Mouse (Mus musculus) stomach, embryonic 16.5 days (tissue): ENCODE data around the gene Znrf4. TPM values are rescaled to one million over a fixed set of nuclear protein-coding genes. Genes with fewer than 3 reads are reported as not detected.
A peak's percentile ranks its signal among the peaks of the same experiment; 100 is the strongest.

Experiments used
- ATAC-seq: fragments of 200-750 bp; cut with Nextera tagmentation; 2 replicates; pipeline ENCODE4 v1.8.0; 2017; ENCODE audit warnings: moderate number of reproducible peaks, moderate TSS enrichment; ENCODE audit not compliant: insufficient read depth, low FRiP score
- H3K27ac ChIP-seq: fragments of 300-500 bp; sonication (generic); 2 replicates; pipeline ENCODE4 v1.5.1; 2014; ENCODE audit warnings: low read length
- H3K27me3 ChIP-seq: fragments of 300-500 bp; sonication (generic); 2 replicates; pipeline ENCODE4 v1.6.1; 2014; ENCODE audit warnings: low read length, control low read depth, mixed read lengths; ENCODE audit not compliant: control insufficient read depth, insufficient read depth
- H3K36me3 ChIP-seq: fragments of 300-500 bp; sonication (generic); 2 replicates; pipeline ENCODE4 v1.6.1; 2014; ENCODE audit warnings: low read length; ENCODE audit not compliant: control insufficient read depth, insufficient read depth
- H3K4me1 ChIP-seq: fragments of 300-500 bp; sonication (generic); 2 replicates; pipeline ENCODE4 v1.6.1; 2014; ENCODE audit warnings: low read length, control low read depth, mixed read lengths; ENCODE audit not compliant: control insufficient read depth, insufficient read depth
- H3K4me2 ChIP-seq: fragments of 300-500 bp; sonication (generic); 2 replicates; pipeline ENCODE4 v1.6.1; 2014; ENCODE audit warnings: low read depth, low read length, mixed read lengths
- H3K4me3 ChIP-seq: fragments of 300-500 bp; sonication (generic); replicated peaks from 2 replicates; pipeline ENCODE4 v1.5.1; 2014; ENCODE audit warnings: mild to moderate bottlenecking, low read length
- H3K9ac ChIP-seq: fragments of 300-500 bp; sonication (generic); 2 replicates; pipeline ENCODE4 v1.6.1; 2014; ENCODE audit warnings: low read length
- H3K9me3 ChIP-seq: fragments of 300-500 bp; sonication (generic); replicated peaks from 2 replicates; pipeline ENCODE4 v1.6.1; 2016; ENCODE audit warnings: low read length, control low read depth; ENCODE audit not compliant: control insufficient read depth
- WGBS: fragments of 180-500 bp; shearing (Covaris S2); extraction: QIAGEN DNeasy Blood & Tissue Kit; methylation state at CpG from one replicate; pipeline ENCODE4 v1.1.7; 2014; 5-methylcytosine and 5-hydroxymethylcytosine counted together
- polyA plus RNA-seq: library from polyadenylated mRNA; unstranded; fragments of >200 nt; fragmentation: Nextera tagmentation; extraction: Ambion mirVana; gene quantifications from 2 replicates; pipeline ENCODE4 v1.2.1, GENCODE M21; 2015

The Znrf4 gene
- not detected in 2 replicates for polyA plus RNA-seq

DNA sequence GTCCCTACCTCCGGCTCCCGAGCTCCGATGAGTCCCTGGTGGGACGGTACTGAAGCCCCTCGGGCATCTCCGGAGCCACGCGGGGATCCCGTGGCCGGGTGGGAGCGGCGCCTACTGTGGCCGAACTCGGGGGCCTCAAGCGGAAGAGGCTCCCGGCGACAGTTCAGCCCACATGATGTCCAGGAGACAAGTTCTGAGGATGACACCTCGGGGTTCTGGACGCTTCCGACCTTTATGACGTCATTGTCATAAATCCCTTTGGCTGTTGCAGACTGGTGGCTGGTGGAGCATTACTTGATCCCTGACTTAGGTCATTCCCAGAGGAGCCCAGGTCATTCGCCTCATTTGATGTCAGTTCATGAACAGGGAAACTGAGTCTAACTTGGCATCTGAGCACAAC lies at the start of gene Znrf4:
TSS of gene Znrf4 (minus strand) at position 122 of the 400 bp plus-strand sequence.
- H3K4me1 ChIP-seq: peaks cover 13% of the 10 kb centered on the region
- WGBS: 60% methylated on average over 22 of the region's 22 CpGs
- peak within 1 kb of the TSS; percentile 46 for H3K4me2 ChIP-seq
- peak within 1 kb of the TSS; percentile 44 for H3K9ac ChIP-seq
- H3K9me3 ChIP-seq: no peaks in the 10 kb centered on the region
- peaks cover 43% of the 10 kb centered on the region for H3K27me3 ChIP-seq
- no peak for ATAC-seq
- no peaks in the 10 kb centered on the region for H3K36me3 ChIP-seq
- no peak within 1 kb of the TSS for H3K27ac ChIP-seq
- H3K4me3 ChIP-seq: peak within 1 kb of the TSS; percentile 31

DNA sequence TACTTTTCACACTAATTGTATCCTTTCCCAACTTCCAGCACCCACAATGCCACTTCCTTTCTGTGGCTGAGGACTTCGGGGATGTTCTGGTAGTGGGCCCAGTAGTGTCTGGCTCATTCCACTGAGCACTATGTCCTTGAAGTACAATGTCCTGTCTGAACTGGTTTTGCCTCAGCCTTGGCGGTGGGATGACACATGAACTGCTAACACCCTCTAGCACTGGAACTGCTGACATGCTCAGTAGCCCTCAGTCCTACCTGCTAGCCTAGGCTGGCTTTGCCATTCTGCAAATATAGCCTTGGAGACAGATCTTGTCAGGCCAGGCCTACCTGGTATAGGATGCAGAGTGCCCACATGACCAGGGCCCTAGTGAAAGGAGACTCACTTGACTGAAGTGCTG lies 49.6 kb upstream of the Znrf4 start:
- peaks cover 40% of the 10 kb centered on the region for H3K36me3 ChIP-seq
- no peaks in the 10 kb centered on the region for H3K27me3 ChIP-seq
- H3K27ac ChIP-seq: no peak overlapping the region
- H3K4me3 ChIP-seq: no peak overlapping the region
- H3K4me1 ChIP-seq: no peaks in the 10 kb centered on the region
- no peak overlapping the region for H3K4me2 ChIP-seq
- 93% methylated on average over 2 of the region's 2 CpGs for WGBS
- H3K9me3 ChIP-seq: no peaks in the 10 kb centered on the region
- ATAC-seq: no peak
- no peak overlapping the region for H3K9ac ChIP-seq

DNA sequence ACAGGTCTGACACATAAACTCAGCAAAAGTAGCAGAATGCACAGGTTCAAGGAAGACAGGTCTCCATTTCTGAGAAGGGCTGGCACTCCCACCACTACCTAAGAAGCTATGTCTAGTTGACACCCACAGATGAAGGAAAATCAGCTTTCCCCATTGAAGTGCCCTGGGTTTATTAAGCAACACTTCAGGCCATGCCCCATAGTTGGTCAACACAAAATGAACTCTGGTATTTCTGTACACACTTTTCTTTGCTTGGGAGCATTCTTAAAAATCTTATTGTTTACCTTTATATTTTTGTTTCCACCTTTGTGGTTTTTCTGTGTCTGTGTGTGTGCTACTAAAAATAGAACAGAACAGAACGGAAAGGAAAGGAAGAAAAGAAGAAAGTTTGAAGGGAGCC lies 47.9 kb upstream of the Znrf4 start:
- Histone ChIP-seq H3K27me3 (no peaks in the 10 kb centered on the region), H3K27ac (no peak overlapping the region), H3K4me3 (no peak overlapping the region), H3K9ac (no peak overlapping the region), H3K36me3 (peaks cover 33% of the 10 kb centered on the region), H3K9me3 (no peaks in the 10 kb centered on the region), H3K4me1 (no peaks in the 10 kb centered on the region), H3K4me2 (no peak overlapping the region)
- no peak for ATAC-seq
- WGBS: 58% methylated on average over 1 of the region's 1 CpGs

DNA sequence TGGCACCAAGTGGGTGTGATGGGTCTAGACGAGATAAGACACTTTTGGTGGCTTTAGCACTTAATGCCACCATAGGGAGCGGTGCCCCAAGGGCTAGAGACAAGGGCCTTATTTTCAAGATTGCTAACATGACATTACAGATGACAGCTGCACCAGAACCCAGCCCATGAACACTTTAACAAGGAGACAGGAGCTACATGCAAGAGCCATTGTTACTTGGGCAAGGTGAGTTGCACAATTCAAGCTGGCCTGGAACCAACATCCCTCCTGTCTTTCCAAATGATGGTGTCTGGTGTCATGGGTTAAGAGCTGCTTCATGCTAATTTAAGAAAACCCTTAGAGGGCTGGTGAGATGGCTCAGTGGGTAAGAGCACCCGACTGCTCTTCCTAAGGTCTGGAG lies 47.2 kb upstream of the Znrf4 start:
- ATAC-seq: no peak
- Histone ChIP-seq H3K27ac (no peak overlapping the region), H3K9ac (no peak overlapping the region), H3K9me3 (no peaks in the 10 kb centered on the region), H3K27me3 (no peaks in the 10 kb centered on the region), H3K4me2 (no peak overlapping the region), H3K36me3 (peaks cover 28% of the 10 kb centered on the region), H3K4me1 (no peaks in the 10 kb centered on the region), H3K4me3 (no peak overlapping the region)
- 76% methylated on average over 3 of the region's 3 CpGs for WGBS

DNA sequence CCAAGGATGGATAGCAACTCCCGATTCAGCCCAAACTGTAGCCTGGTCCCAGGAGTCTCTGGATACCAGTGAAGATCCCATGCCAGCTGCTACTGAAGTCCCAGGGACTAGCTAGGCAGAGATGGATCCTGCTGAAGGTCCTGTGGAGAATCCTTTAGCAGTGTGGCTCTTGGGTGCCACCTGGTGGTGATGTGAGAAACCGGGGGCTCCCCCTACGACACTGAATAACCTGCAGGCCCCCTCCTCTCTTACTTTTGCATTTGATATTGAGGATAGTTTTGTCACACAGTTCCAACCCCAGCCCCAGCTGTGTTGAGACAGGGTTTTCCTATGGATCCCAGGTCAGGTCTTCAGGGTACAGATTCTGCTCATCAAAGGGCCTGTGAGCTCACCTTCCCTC lies 46.2 kb upstream of the Znrf4 start:
- H3K4me3 ChIP-seq: no peak overlapping the region
- H3K4me2 ChIP-seq: no peak overlapping the region
- ATAC-seq: peak; percentile 6; the same call in 1 of the 2 replicates
- H3K9me3 ChIP-seq: no peaks in the 10 kb centered on the region
- H3K4me1 ChIP-seq: no peaks in the 10 kb centered on the region
- 18% methylated on average over 3 of the region's 3 CpGs for WGBS
- H3K27me3 ChIP-seq: no peaks in the 10 kb centered on the region
- H3K36me3 ChIP-seq: peaks cover 22% of the 10 kb centered on the region
- H3K9ac ChIP-seq: no peak overlapping the region
- H3K27ac ChIP-seq: no peak overlapping the region

DNA sequence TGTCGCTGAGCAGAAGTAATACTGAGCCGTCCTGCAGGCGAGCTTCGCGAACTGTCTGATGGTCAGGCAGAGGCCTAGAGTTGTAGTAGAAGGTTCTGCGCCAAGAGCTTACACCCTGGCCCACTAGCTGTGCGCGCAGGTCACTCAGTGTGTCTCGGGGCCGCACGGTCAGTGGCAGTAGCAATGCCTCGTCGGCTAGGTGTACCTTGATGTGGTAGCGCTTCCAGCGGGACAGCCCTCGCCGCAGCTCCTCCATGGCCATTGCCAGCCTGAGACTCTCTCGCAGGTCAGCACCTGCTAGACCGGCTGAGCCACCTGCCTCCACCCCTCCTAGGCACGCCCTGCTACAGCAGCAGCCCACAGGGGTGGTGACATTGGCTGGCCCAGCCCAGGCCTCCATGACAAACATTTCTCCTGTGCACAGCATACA lies 41.9 kb upstream of the Znrf4 start, which contains the start of gene Gm20219:
TSS of gene Gm20219 (minus strand) at position 266 of the 430 bp plus-strand sequence.
- WGBS: 57% methylated on average over 20 of the region's 20 CpGs
- Histone ChIP-seq H3K4me2 (peak within 1 kb of the TSS; percentile 44), H3K4me3 (peak within 1 kb of the TSS; percentile 42), H3K36me3 (no peaks in the 10 kb centered on the region), H3K27ac (peak within 1 kb of the TSS; percentile 85), H3K27me3 (no peaks in the 10 kb centered on the region), H3K4me1 (peaks cover 5% of the 10 kb centered on the region; the same call in 1 of the 2 replicates), H3K9me3 (no peaks in the 10 kb centered on the region), H3K9ac (peak within 1 kb of the TSS; percentile 64)
- ATAC-seq: peak; percentile 92

DNA sequence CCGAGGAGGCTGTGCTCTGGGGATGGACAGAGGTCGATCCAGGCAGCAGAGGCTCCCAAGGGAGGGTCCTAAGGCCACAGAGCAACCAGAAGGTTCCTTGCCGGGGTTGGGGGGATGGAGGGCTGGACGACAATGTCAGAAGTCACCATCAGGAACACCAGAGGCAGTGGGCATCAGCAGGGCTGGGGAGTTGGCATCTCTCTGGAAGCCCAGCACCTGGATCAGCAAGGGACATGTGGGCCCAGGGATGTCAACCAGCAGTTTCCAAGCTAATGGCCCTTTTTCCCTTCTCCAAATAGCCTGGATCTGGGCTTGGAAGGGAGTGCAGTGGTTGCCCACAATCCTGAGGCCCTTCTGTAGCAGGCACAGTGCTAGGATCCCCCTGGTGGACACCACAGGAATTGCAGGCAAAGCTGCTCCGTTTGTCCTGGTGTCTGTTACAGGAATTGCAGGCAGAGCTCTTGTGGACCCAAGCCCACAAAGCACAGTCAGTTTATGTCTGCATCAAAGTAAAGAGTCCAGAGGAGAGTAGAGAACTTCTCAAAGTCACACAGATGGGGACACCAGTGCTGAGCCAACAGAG lies 40.6 kb upstream of the Znrf4 start:
- no peaks in the 10 kb centered on the region for H3K27me3 ChIP-seq
- H3K27ac ChIP-seq: no peak overlapping the region
- H3K4me3 ChIP-seq: peak overlapping the region; percentile 42
- peaks cover 5% of the 10 kb centered on the region; the same call in 1 of the 2 replicates for H3K4me1 ChIP-seq
- no peaks in the 10 kb centered on the region for H3K9me3 ChIP-seq
- no peaks in the 10 kb centered on the region for H3K36me3 ChIP-seq
- H3K4me2 ChIP-seq: peak overlapping the region; percentile 44
- 64% methylated on average over 5 of the region's 5 CpGs for WGBS
- ATAC-seq: no peak
- no peak overlapping the region for H3K9ac ChIP-seq

DNA sequence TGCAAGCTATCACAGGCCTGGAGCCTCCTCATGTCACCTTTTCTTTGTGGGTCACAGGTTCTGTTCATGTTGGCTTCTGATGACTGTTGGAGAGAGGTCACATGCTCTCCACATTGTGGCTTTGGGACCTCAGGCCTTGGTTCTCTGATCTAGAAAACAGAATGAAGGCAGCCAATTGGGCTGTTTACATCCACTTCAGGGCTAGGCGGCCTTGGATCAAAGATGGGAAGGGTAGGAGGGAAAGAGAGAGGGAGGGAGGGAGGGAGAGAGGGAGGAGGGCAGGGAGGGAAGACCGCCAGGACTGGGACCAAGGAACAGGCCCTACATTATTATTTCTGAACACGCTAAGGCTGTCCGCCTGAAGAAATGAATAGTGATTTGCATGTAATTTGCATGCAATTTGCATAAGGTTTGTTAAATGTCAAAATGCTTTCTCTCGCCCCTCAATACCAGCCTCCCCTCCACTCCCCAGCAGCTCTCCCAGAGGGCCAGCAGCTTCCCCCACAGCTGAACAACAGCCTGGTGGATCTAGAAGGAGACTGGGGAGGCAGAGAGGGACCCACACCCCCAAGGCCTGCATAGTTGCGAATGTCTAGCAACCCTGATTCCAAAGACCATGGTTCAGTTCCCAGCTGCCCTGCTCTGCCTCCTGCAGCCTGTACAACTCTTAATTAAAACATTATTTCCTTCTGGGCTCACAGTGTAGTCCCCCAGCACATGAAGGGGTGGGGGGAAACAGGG lies 39.8 kb upstream of the Znrf4 start:
- 85% methylated on average over 6 of the region's 6 CpGs for WGBS
- Histone ChIP-seq H3K9me3 (no peaks in the 10 kb centered on the region), H3K27ac (peak overlapping the region; percentile 67; the same call in 1 of the 2 replicates), H3K9ac (no peak overlapping the region), H3K4me1 (peaks cover 5% of the 10 kb centered on the region; the same call in 1 of the 2 replicates), H3K4me2 (no peak overlapping the region), H3K27me3 (no peaks in the 10 kb centered on the region), H3K4me3 (no peak overlapping the region), H3K36me3 (no peaks in the 10 kb centered on the region)
- ATAC-seq: no peak

DNA sequence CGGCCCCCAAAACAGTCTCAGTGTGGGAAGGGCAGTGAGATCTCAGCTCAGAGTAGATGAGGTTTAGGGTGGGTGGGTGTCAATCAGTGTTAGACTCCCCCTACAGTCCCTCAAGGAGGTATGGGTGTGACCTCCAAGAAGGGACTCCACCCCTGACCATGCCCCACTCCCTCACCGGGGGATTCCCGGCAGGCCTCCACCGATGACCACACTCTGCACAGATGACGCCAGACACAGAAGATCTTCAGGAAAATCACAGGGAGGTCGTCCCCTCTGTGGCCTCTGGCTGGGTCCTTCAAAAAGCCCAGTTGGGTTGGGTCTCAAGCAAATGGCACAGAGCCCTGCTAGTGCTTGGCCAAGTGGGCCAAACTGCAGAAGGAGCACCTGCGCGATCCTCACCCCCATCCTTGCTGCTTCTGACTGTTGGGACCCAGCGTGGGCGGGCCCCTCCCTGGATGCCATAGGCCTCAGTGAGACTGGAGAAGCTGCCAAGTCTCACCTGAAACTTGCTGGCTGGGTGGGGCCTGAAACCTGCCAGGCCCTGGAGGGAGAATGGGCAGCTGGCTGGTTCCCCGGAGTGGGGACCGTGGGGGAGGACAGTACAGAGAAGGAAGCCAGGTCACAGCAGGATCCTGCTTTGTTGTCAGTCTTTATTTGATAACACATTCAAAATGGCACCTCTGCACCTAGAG lies 38.7 kb upstream of the Znrf4 start:
- no peaks in the 10 kb centered on the region for H3K9me3 ChIP-seq
- no peak overlapping the region for H3K4me2 ChIP-seq
- H3K36me3 ChIP-seq: no peaks in the 10 kb centered on the region
- H3K9ac ChIP-seq: 0 out of 2 replicates have a peak overlapping the region, but pooled peaks have one; percentile 25
- no peak overlapping the region for H3K4me3 ChIP-seq
- WGBS: 63% methylated on average over 12 of the region's 12 CpGs
- peak overlapping the region; percentile 67 for H3K27ac ChIP-seq
- H3K27me3 ChIP-seq: no peaks in the 10 kb centered on the region
- ATAC-seq: peak; percentile 18; the same call in 1 of the 2 replicates
- peaks cover 5% of the 10 kb centered on the region; the same call in 1 of the 2 replicates for H3K4me1 ChIP-seq
